Mouse (Mus musculus) forebrain, embryonic 15.5 days (tissue): ENCODE measurements around the gene Tmem108. TPM values are rescaled to one million over a fixed set of nuclear protein-coding genes. Genes with fewer than 3 reads are reported as not detected.

Experiments
- ATAC-seq: fragments of 200-750 bp; cut with Nextera tagmentation; replicated peaks from 2 replicates; pipeline ENCODE4 v1.8.0; 2017; ENCODE audit warnings: mild to moderate bottlenecking, moderate TSS enrichment, moderate library complexity
- H3K27ac ChIP-seq: fragments of 300-500 bp; sonication (generic); replicated peaks from 2 replicates; pipeline ENCODE4 v1.5.1; 2015; ENCODE audit warnings: mild to moderate bottlenecking, inconsistent platforms
- H3K27me3 ChIP-seq: fragments of 300-500 bp; sonication (generic); 2 replicates; pipeline ENCODE4 v1.6.1; 2015; ENCODE audit warnings: inconsistent platforms
- H3K36me3 ChIP-seq: fragments of 300-500 bp; sonication (generic); 2 replicates; pipeline ENCODE4 v1.6.1; 2015; ENCODE audit warnings: mild to moderate bottlenecking, inconsistent platforms
- H3K4me1 ChIP-seq: fragments of 300-500 bp; sonication (generic); 2 replicates; pipeline ENCODE4 v1.6.1; 2015; ENCODE audit warnings: inconsistent platforms
- H3K4me2 ChIP-seq: fragments of 300-500 bp; sonication (generic); replicated peaks from 2 replicates; pipeline ENCODE4 v1.6.1; 2015; ENCODE audit warnings: mild to moderate bottlenecking, inconsistent platforms
- H3K4me3 ChIP-seq: fragments of 300-500 bp; sonication (generic); 2 replicates; pipeline ENCODE4 v1.5.1; 2015; ENCODE audit warnings: mild to moderate bottlenecking, inconsistent platforms
- H3K9ac ChIP-seq: fragments of 300-500 bp; sonication (generic); replicated peaks from 2 replicates; pipeline ENCODE4 v1.6.1; 2015; ENCODE audit warnings: mild to moderate bottlenecking, inconsistent platforms
- H3K9me3 ChIP-seq: fragments of 300-500 bp; sonication (generic); 2 replicates; pipeline ENCODE4 v1.6.1; 2016; ENCODE audit warnings: inconsistent platforms
- WGBS: fragments of 180-500 bp; shearing (Covaris S2); methylation state at CpG from one replicate; pipeline ENCODE4 v1.1.7; 2015; ENCODE audit warnings: mixed read lengths; 5-methylcytosine and 5-hydroxymethylcytosine counted together
- polyA plus RNA-seq: library from polyadenylated mRNA; unstranded; fragments of >200 nt; fragmentation: Nextera tagmentation; extraction: Ambion mirVana; gene quantifications from 2 replicates; pipeline ENCODE4 v1.2.1, GENCODE M21; 2015

The Tmem108 gene
- polyA plus RNA-seq, 1 experiment from 2014 or later, result 78.0 TPM

DNA sequence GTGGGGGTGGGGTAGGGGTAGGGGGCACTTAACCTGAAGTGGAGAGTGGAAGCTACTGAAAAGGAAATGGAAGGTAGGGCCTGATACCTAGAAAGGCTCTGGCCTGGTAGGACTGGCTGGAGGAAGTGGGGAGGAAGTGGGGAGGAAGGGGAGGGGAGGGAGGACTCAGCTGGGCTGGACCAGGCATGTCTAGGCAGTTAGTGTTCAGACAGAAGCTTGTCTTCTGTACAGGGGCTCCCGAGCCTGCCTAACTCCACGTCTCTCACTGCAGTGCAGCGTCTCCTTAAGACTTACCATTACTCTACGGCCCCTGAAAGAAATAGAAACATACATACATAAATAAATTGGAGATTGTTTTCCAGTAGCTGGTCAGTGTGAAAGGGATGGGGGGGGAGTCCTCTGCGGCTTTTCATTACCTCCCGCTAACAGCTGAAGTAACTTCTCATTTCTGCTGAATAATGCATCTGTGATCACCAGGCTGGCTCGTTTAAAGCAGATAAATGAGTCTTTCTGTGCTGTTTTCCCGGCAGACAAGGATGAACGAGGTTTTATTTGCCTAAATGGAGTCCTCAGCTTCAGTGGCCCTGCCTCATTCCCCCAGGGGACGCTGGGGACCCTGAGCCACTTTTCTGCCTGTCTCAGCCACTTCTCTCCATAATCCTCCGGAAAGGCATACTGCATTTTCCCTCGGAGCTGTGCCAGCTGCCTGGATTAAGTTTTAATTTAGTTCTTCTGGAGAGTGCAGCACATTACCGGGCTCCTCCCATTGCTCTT lies 287.5 kb downstream of the Tmem108 start:
- Histone ChIP-seq H3K36me3 (no peaks in the 10 kb centered on the region), H3K4me2 (peak overlapping the region; percentile 18), H3K9me3 (no peaks in the 10 kb centered on the region), H3K27me3 (no peaks in the 10 kb centered on the region), H3K9ac (no peak overlapping the region), H3K4me3 (0 out of 2 replicates have a peak overlapping the region, but pooled peaks have one; percentile 1), H3K27ac (peak overlapping the region; percentile 53), H3K4me1 (peaks cover 10% of the 10 kb centered on the region)
- 5% methylated on average over 13 of the region's 13 CpGs for WGBS
- ATAC-seq, result 0 out of 2 replicates have a peak, but pooled peaks have one; percentile 57

DNA sequence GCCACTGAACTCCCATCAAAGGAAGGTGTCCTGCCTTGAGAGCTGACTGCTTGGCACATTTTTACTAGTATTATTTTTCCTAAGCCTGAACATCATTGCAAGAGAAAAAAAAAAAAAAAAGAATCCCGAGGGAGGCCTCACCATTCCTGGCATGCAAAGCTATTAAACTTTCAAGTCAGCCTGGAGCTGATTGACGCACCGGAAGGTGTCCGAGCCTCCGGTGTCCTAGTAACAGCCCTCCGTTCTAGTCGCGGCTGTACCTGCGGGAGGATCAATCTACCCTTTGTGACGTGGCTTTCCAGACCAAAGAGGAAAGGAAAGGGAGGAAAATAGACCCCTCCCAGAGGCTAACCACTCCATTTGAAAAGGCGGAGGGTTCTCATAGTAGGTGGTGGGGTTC lies 289.9 kb downstream of the Tmem108 start:
- 35% methylated on average over 11 of the region's 11 CpGs for WGBS
- H3K9me3 ChIP-seq, result no peaks in the 10 kb centered on the region
- H3K27ac ChIP-seq, result no peak overlapping the region
- H3K4me3 ChIP-seq, result no peak overlapping the region
- no peak overlapping the region for H3K4me2 ChIP-seq
- no peaks in the 10 kb centered on the region for H3K27me3 ChIP-seq
- ATAC-seq, result no peak
- no peak overlapping the region for H3K9ac ChIP-seq
- no peaks in the 10 kb centered on the region for H3K36me3 ChIP-seq
- peaks cover 10% of the 10 kb centered on the region for H3K4me1 ChIP-seq

DNA sequence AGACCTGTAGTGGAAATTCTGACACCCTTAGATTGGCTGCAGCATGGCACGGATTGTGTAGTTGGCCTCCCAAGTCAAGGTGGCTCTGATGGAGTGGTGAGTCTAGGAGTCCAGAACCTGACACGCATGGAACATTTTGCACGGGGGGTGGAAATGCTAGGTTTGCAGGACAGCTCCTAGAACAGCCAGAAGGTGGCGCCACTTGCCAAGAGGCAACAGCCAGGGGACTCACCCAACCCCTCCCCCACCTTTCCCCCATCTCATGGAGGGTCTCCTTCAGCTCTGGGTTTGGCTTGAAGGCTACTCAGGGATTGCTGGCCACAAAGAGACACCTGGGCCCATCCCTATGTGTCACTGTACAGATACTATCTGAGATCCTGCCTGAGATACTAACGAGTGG lies 292.1 kb downstream of the Tmem108 start:
- Histone ChIP-seq H3K4me1 (peaks cover 22% of the 10 kb centered on the region), H3K27ac (no peak overlapping the region; the same call in 1 of the 2 replicates), H3K9me3 (no peaks in the 10 kb centered on the region), H3K4me3 (no peak overlapping the region), H3K36me3 (no peaks in the 10 kb centered on the region), H3K4me2 (no peak overlapping the region), H3K27me3 (no peaks in the 10 kb centered on the region), H3K9ac (no peak overlapping the region)
- WGBS, result 70% methylated on average over 5 of the region's 5 CpGs
- ATAC-seq, result no peak

DNA sequence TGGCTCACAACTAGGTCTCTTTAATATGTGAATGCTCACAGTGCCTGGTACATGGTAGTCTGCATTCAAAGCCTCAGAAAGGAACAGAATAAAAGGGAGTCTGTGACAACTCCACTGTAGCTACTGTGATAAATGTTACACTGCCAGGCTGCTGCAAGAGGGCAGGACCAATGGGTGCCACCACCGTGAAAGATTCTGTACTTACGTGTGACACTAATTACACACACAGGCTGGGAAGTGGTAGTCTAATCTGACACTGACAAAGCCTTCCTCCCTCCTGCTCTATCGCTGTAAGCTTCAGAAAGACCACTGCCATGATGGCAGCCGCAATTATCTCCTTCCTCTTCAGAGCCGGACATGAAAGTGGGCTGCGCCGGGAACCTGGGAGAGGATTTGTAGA lies 292.7 kb downstream of the Tmem108 start:
- H3K27ac ChIP-seq, result peak overlapping the region; percentile 28
- ATAC-seq, result no peak

DNA sequence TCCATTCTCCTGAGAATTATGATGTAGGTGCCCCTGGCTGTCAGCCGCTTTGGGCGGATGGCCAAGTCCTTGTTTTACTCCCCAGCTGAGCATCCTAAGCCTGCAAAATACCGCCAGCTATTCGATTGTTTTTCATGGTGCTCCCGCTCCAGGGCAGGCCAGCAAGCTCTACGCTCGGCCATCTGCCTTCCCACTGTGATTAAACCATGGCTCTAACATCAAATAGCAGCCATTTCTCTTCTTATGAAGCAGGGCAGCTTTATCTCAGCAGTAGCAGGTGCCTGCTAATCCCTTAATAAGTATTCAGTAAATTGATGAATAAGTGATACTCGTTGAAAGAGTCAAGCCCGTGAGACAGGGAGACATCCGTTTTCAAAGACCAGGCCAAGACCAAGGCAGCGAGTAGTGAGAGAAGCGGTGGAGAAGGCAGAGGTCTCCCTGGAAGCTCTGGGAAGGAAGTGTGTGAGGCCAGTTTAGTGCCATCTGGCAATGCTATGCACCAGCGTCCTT lies 295.9 kb downstream of the Tmem108 start:
- no peaks in the 10 kb centered on the region for H3K27me3 ChIP-seq
- WGBS, result 18% methylated on average over 13 of the region's 13 CpGs
- no peak overlapping the region for H3K4me2 ChIP-seq
- ATAC-seq, result peak; percentile 70
- H3K36me3 ChIP-seq, result no peaks in the 10 kb centered on the region
- no peak overlapping the region for H3K4me3 ChIP-seq
- no peak overlapping the region for H3K9ac ChIP-seq
- peak overlapping the region; percentile 70 for H3K27ac ChIP-seq
- H3K4me1 ChIP-seq, result peaks cover 13% of the 10 kb centered on the region
- H3K9me3 ChIP-seq, result no peaks in the 10 kb centered on the region

More for the DNA sequence above, 292.7 kb downstream of the Tmem108 start:
- Histone ChIP-seq H3K36me3 (no peaks in the 10 kb centered on the region), H3K9me3 (no peaks in the 10 kb centered on the region), H3K9ac (no peak overlapping the region), H3K4me3 (no peak overlapping the region), H3K27me3 (no peaks in the 10 kb centered on the region), H3K4me2 (no peak overlapping the region), H3K4me1 (peaks cover 16% of the 10 kb centered on the region)
- 63% methylated on average over 7 of the region's 7 CpGs for WGBS

DNA sequence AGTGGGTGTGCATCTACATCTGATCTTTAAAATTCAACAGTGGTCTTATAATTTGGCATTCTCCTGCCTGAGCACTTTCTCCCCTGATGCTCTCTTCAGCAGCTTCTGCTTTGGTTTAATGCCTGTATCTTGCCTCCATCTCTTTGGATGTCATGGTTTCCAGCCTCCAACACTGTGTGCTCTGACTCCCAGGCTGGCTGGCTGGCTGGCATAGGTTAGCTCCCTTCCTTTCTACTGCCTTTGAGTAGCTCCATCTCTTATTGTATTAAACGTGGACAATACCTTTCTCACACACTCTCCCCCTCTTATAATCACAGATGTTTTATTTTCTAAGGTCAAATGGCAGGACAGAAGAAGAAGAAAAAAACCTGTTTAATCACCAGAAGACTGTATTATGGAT lies 296.3 kb downstream of the Tmem108 start:
- 4% methylated on average over 1 of the region's 1 CpGs for WGBS
- Histone ChIP-seq H3K27me3 (no peaks in the 10 kb centered on the region), H3K4me1 (peaks cover 13% of the 10 kb centered on the region), H3K27ac (peak overlapping the region; percentile 70), H3K9me3 (no peaks in the 10 kb centered on the region), H3K4me2 (no peak overlapping the region), H3K36me3 (no peaks in the 10 kb centered on the region), H3K4me3 (no peak overlapping the region), H3K9ac (no peak overlapping the region)
- ATAC-seq, result 0 out of 2 replicates have a peak, but pooled peaks have one; percentile 33

DNA sequence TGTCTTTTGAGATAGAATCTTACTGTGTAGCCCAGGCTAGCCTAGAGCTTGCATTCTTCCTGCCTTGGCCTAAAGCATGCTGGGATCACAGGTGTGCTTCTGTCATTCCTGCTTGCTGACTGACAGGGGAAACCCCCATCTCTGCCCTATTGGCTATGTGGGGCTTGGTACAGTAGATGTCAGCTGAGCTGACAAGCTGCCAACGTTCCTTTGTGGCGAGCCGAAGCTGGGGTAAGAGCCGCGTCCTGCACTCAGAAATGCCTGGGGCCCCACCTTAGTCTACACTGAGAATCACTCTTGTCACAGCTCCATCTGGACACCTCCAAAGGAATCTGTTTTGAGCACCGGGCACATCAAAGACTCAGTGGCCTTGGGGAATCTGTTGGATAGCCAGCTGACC lies 297.8 kb downstream of the Tmem108 start:
- ATAC-seq, result no peak
- Histone ChIP-seq H3K9me3 (no peaks in the 10 kb centered on the region), H3K27me3 (no peaks in the 10 kb centered on the region), H3K4me3 (no peak overlapping the region), H3K9ac (no peak overlapping the region), H3K36me3 (no peaks in the 10 kb centered on the region), H3K27ac (no peak overlapping the region), H3K4me1 (peaks cover 13% of the 10 kb centered on the region), H3K4me2 (no peak overlapping the region)
- 66% methylated on average over 6 of the region's 6 CpGs for WGBS

DNA sequence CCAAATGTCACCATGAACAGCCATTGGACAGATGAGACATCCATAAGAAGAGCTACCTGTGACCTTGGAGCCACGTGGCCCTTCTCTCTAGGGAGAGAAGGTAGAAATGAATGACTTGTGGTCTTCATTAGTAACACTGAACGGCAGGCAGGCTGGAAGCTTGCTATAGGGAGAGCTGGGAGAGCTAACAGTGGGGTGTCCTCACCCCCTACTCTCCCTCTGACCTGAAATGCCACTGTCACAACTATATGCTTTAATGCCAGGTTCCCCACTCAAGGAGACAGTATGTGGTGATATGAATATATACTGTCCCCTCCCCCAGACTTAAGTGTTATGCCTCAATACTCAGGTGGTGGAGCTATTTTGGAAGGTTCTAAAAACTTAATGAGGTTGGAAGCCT lies 301.8 kb downstream of the Tmem108 start:
- WGBS, result 58% methylated on average over 2 of the region's 2 CpGs
- no peaks in the 10 kb centered on the region for H3K9me3 ChIP-seq
- H3K9ac ChIP-seq, result no peak overlapping the region
- no peaks in the 10 kb centered on the region for H3K27me3 ChIP-seq
- no peak overlapping the region for H3K4me3 ChIP-seq
- H3K27ac ChIP-seq, result no peak overlapping the region
- no peak for ATAC-seq
- H3K4me1 ChIP-seq, result no peaks in the 10 kb centered on the region
- no peaks in the 10 kb centered on the region for H3K36me3 ChIP-seq
- no peak overlapping the region for H3K4me2 ChIP-seq

DNA sequence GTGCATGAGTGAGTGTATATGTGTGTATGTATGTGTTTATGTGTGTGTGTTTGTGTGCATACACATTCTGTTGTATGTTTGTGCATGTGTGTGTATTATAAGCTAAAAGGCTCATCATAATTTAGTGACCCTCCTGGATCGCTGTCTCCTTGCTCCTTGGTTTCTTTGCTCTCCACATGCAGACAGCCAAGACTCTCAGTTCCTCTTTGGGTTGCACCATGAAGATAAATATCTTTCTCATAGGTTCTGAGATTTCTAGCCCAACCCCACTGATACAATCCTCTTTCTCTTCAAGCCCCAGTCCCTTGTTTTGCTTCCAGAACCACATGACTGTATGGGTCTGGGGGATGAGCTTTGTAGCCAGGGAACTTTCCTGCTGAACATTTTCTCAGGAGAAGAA lies 302.3 kb downstream of the Tmem108 start:
- Histone ChIP-seq H3K4me3 (no peak overlapping the region), H3K27me3 (no peaks in the 10 kb centered on the region), H3K9me3 (no peaks in the 10 kb centered on the region), H3K4me1 (no peaks in the 10 kb centered on the region), H3K27ac (no peak overlapping the region), H3K36me3 (no peaks in the 10 kb centered on the region), H3K4me2 (no peak overlapping the region), H3K9ac (no peak overlapping the region)
- ATAC-seq, result no peak
- WGBS, result 93% methylated on average over 1 of the region's 1 CpGs

DNA sequence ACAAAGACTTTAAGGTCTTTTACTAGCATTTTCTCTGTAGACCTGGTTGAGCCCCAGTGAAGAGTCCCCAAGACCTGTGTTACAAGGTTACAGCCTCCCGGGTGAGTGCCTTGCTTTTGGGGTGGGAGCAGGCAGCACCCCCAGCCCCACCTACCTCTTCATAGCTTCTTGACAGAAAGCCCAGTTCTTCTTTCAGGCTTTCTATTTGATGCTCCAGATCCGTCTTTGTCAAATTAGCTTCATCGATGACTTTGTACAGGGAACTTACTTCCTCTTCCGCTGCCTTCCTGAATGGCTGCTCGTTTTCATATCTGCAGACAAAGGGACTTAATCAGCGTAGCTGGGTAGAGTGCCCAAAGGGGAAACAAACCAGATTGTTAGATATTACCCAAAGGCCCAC lies 312.0 kb downstream of the Tmem108 start:
- H3K4me1 ChIP-seq, result no peaks in the 10 kb centered on the region
- H3K4me3 ChIP-seq, result no peak overlapping the region
- H3K27me3 ChIP-seq, result no peaks in the 10 kb centered on the region
- no peak overlapping the region for H3K27ac ChIP-seq
- H3K9me3 ChIP-seq, result no peaks in the 10 kb centered on the region
- H3K4me2 ChIP-seq, result no peak overlapping the region
- ATAC-seq, result no peak
- H3K36me3 ChIP-seq, result no peaks in the 10 kb centered on the region
- no peak overlapping the region for H3K9ac ChIP-seq
- WGBS, result 58% methylated on average over 6 of the region's 6 CpGs

DNA sequence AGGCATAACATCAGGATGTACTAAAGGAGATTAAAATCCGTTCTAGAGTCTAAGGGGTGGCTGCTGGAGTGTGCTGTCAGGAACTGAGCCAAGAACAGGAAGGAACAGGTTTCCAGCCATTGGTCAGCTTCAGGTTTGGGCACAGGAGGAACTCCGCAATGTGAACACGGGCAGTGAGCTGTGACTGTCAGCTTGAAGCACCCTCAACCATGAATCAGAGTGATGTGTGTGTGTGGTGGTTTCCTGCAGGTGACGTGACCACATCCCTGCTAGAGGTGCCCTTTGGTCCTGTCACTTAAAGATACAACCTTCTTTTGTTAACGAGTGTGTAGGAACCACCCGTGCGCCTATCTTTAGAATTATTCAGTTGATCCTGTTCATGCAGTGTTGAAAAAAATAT lies 312.5 kb downstream of the Tmem108 start:
- H3K27me3 ChIP-seq, result no peaks in the 10 kb centered on the region
- H3K4me2 ChIP-seq, result no peak overlapping the region
- no peaks in the 10 kb centered on the region for H3K36me3 ChIP-seq
- H3K4me1 ChIP-seq, result peaks cover 3% of the 10 kb centered on the region; the same call in 1 of the 2 replicates
- no peaks in the 10 kb centered on the region for H3K9me3 ChIP-seq
- H3K27ac ChIP-seq, result no peak overlapping the region
- no peak overlapping the region for H3K4me3 ChIP-seq
- 84% methylated on average over 7 of the region's 7 CpGs for WGBS
- no peak for ATAC-seq
- no peak overlapping the region for H3K9ac ChIP-seq

DNA sequence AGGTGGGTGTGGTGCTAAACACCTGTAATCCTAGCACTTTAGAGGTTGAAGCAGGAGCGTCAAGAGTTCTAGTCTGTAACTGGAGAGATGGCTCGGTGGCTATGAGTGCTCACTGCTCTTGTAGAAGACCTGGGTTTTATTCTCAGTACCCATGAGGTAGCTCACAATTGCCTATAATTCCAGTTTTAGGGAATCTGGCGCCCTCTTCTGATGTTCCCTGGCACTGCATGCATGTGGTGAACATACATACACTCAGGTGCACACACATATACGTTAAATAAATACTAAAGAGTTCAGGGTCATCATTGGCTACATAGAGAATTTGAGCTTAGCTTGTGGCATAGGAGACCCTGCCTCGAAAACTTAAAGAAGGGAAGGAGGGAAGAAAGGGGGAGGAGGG lies 317.0 kb downstream of the Tmem108 start:
- Histone ChIP-seq H3K9me3 (no peaks in the 10 kb centered on the region), H3K27ac (no peak overlapping the region), H3K4me1 (peaks cover 24% of the 10 kb centered on the region), H3K4me2 (no peak overlapping the region), H3K4me3 (no peak overlapping the region), H3K27me3 (no peaks in the 10 kb centered on the region), H3K36me3 (no peaks in the 10 kb centered on the region), H3K9ac (no peak overlapping the region)
- ATAC-seq, result no peak
- WGBS, result 92% methylated on average over 5 of the region's 5 CpGs

DNA sequence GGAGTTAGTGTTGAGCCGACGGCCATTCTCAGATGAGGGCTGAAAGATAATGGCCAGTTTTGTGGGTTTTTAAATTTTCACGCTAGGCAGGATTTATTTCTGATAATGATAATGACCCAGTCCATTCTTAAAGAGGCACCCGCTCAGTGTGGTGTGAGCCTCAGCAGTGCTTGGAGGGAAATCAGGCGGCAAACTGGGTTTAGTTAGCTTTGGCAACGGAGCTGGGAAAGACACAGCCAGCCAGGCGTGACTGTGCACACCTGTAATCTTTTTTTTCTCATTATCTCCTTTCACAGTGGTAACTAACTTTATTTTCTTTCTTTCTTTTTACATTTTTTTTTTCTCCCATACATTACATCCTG lies 317.8 kb downstream of the Tmem108 start:
- Histone ChIP-seq H3K9ac (no peak overlapping the region), H3K4me1 (peaks cover 24% of the 10 kb centered on the region), H3K9me3 (no peaks in the 10 kb centered on the region), H3K27me3 (no peaks in the 10 kb centered on the region), H3K4me2 (peak overlapping the region; percentile 22; the same call in 1 of the 2 replicates), H3K4me3 (no peak overlapping the region), H3K27ac (no peak overlapping the region), H3K36me3 (no peaks in the 10 kb centered on the region)
- ATAC-seq, result peak; percentile 62; the same call in 1 of the 2 replicates
- WGBS, result 6% methylated on average over 7 of the region's 7 CpGs
